Mouse (Mus musculus) brain, embryonic 14.5 days (tissue): ENCODE results near the gene Inka1. TPM values are rescaled to one million over a fixed set of nuclear protein-coding genes. Genes with fewer than 3 reads are reported as not detected.

Source experiments
- DNase-seq: peaks from one replicate; pipeline ENCODE4 v3.0.0-alpha.2; 2011; ENCODE audit warnings: low read depth
- CTCF ChIP-seq: fragments of 200-500 bp; IDR thresholded peaks from 2 replicates; pipeline ENCODE4 v1.5.1; 2012; ENCODE audit warnings: inconsistent platforms, mild to moderate bottlenecking, moderate library complexity, borderline replicate concordance; ENCODE audit not compliant: insufficient read depth, insufficient read length; ENCODE audit errors: extremely low read depth
- POLR2A ChIP-seq: fragments of 200-500 bp; IDR thresholded peaks from 2 replicates; pipeline ENCODE4 v1.6.1; 2012; ENCODE audit warnings: mild to moderate bottlenecking, inconsistent platforms, borderline replicate concordance; ENCODE audit not compliant: poor library complexity, insufficient read depth, insufficient read length, severe bottlenecking; ENCODE audit errors: extremely low read depth
- polyA plus RNA-seq: library from polyadenylated mRNA; depleted of rRNA; stranded (reverse); fragments of >200 nt; gene quantifications from 2 replicates; pipeline ENCODE4 v1.2.3, GENCODE M21; 2012; rRNA removed

The Inka1 gene
- polyA plus RNA-seq, 1 experiment = 13.3 TPM

DNA sequence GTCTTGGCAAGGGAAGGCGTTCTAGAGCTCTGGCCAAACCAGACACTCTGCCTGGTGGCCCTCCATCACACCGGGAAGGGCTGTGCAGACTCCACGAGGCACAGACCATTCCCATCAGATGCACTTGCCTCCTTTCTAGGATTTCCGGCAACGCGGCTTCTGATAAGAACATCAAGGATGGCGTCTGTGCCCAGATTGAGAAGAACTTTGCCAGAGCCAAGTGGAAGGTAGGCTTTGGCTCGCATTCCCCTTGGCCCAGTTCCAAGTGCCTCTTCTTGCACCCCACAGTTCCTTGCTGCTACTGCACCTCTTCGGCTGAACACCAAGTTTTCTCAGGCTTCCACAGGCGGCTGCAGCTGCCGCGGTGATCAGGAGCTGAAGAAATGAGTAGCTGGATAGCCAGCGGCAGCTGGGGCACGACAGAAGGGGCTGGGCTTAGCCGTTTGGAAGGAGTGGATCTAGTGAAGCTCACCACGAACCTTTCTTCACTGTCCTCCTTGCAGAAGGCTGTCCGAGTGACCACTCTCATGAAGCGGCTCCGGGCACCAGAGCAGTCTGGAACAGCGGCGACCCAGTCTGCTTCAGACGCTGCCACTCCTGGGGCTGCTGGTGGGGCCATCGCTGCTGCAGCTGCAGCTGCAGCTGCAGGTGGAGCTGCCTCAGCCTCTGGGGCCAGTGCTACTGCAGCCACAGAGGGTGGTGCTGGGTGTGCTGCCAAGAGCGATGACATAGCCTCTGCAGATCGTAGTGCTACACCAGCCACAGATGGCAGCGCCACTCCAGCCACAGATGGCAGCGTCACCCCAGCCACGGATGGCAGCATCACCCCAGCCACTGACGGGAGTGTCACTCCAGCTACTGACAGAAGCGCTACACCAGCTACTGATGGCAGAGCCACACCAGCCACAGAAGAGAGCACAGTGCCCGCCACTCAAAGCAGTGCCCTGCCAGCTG is 38.2 kb downstream of the Inka1 start:
- DNase-seq = no peak
- TF ChIP-seq POLR2A (no peak), CTCF (no peak)

GRCm38 (mm10) chr9:107936831-107937230 is 48.8 kb downstream of the Inka1 start:
- DNase-seq = no peak
- TF ChIP-seq POLR2A (no peak), CTCF (no peak)

- DNase-seq = peak; percentile 44
- TF ChIP-seq POLR2A (no peak), CTCF (no peak)
Observed at GRCm38 (mm10) chr9:107936215-107936822, 49.4 kb downstream of the Inka1 start.

- DNase-seq = peak; percentile 54
- TF ChIP-seq CTCF (no peak), POLR2A (no peak)
Observed at GRCm38 (mm10) chr9:107935790-107936214, 49.9 kb downstream of the Inka1 start.

DNA sequence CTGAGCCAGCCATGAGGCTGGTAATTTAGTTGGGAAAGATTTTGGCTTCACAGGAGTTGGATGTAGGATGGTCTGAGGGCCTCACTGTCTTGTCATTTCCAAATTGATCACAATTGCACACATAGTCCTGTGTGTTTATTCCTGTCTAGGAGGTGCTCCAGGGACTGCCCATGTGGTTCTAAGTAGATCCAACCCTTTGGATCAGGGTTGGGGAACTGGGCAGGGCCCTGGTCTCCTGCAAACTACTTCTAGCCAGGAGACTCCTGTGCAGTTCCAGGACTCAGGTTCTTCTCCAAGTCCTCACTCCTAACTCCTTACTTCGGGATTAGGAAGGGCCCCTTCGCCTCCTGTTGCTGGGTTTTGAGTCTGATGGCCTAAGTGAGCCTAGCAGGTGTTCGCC is 50.3 kb downstream of the Inka1 start, which contains the start of gene Camkv:
Gene Camkv (plus strand): TSS at position 301 of the 400 bp plus-strand sequence.
- no peak for DNase-seq
- TF ChIP-seq POLR2A (no peak), CTCF (no peak)

Other genes with a start within 250 kb of the Inka1 start
- 183 and 228 TPM in 2 replicates for gene Rbm5, start 214.9 kb downstream of the Inka1 start, polyA plus RNA-seq
- gene Rbm6, start 112.6 kb downstream of the Inka1 start, polyA plus RNA-seq = 82.3 and 90.4 TPM in 2 replicates
- gene Mon1a, start 97.7 kb downstream of the Inka1 start, polyA plus RNA-seq = 31.5 and 37.2 TPM in 2 replicates
- 4.2 and 6.5 TPM in 2 replicates for gene Mst1r, start 79.0 kb downstream of the Inka1 start, polyA plus RNA-seq
- not detected in 2 replicates for gene Actl11, start 57.4 kb downstream of the Inka1 start, polyA plus RNA-seq
- 40.3 and 70.1 TPM in 2 replicates for gene Camkv, start 50.2 kb downstream of the Inka1 start, polyA plus RNA-seq
- 6.9 and 7.8 TPM in 2 replicates for gene Traip, start 35.7 kb downstream of the Inka1 start, polyA plus RNA-seq
- 4.3 and 5.8 TPM in 2 replicates for gene Uba7, start 10.4 kb downstream of the Inka1 start, polyA plus RNA-seq
- gene Gm20661, start 2.8 kb downstream of the Inka1 start, polyA plus RNA-seq = 1.3 and 1.7 TPM in 2 replicates
- 6.1 and 6.7 TPM in 2 replicates for gene Cdhr4, start 6.6 kb upstream of the Inka1 start, polyA plus RNA-seq
- 2.3 and 4.5 TPM in 2 replicates for gene Gm20662, start 10.5 kb upstream of the Inka1 start, polyA plus RNA-seq
- gene Ip6k1, start 16.6 kb upstream of the Inka1 start, polyA plus RNA-seq = 163 and 198 TPM in 2 replicates
- 15.7 and 16.8 TPM in 2 replicates for gene Gmppb, start 63.4 kb upstream of the Inka1 start, polyA plus RNA-seq
- gene Amigo3, start 67.3 kb upstream of the Inka1 start, polyA plus RNA-seq = 3.6 and 4.0 TPM in 2 replicates
- 0.08 and 0.10 TPM in 2 replicates for gene Mst1, start 94.6 kb upstream of the Inka1 start, polyA plus RNA-seq
- gene Rnf123, start 97.5 kb upstream of the Inka1 start, polyA plus RNA-seq = 93.3 and 93.5 TPM in 2 replicates
- gene Apeh, start 108.7 kb upstream of the Inka1 start, polyA plus RNA-seq = 65.1 and 81.4 TPM in 2 replicates
- gene Bsn, start 204.5 kb upstream of the Inka1 start, polyA plus RNA-seq = 18.7 and 40.0 TPM in 2 replicates